Mouse (Mus musculus): ENCODE measurements around the gene Cubn.

- TF ChIP-seq ZC3H11A (IDR thresholded peaks at IDR 0.05; ENCODE audit: low read depth, low read length) = no peak
- no peak for TF ChIP-seq POLR2A (IDR thresholded peaks at IDR 0.05; ENCODE audit: control insufficient read depth in 1 of 2, insufficient read depth in 1 of 2, low read depth in 1 of 2, low read length in 2 of 2, poor library complexity in 1 of 2)
Observed at GRCm38 (mm10) chr2:13456821-13457220, 34.8 kb downstream of the Cubn start.
